Mouse (Mus musculus): ENCODE measurements at regions not wholly inside any gene's neighbourhood (a gene's known extent, or its start where the extent isn't known, plus 50 kb on each side); places are given as distances from the start of the nearest gene placed in this dataset.

DNA sequence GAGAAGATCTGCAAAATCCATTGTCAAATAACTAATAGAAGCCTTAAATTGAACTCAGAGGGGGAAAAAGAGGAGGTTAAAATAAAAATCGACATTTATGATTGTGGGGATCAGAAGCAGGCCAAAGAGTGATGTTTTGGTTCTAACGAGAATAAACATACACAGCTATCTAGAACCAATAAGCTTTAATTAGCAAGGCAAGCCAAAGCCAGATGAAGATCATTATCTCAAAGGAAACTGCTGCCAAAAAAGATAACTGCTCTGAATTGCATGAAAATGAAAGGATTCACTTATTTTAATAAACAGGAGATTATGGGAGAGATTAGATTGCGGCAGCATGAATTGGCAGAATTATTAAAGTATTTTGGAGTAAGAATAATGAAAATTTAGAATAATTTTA is 716.8 kb downstream of the Stpg2 start:
- H3K9me3 ChIP-seq (ENCODE audit: control insufficient read depth, low read length) = no peaks in the 10 kb centered on the region
- WGBS = 48% methylated on average over 3 of the region's 3 CpGs
- no peak overlapping the region for H3K4me3 ChIP-seq (replicated peaks; ENCODE audit: low read length)
- H3K36me3 ChIP-seq (ENCODE audit: control insufficient read depth, insufficient read depth) = no peaks in the 10 kb centered on the region
- no peak for ATAC-seq
- no peak overlapping the region for H3K9ac ChIP-seq (replicated peaks; ENCODE audit: low read depth, low read length)
- H3K27ac ChIP-seq (ENCODE audit: low read length) = no peak overlapping the region
- H3K4me1 ChIP-seq (replicated peaks; ENCODE audit: control insufficient read depth, insufficient read depth, low read length) = no peaks in the 10 kb centered on the region
- H3K4me2 ChIP-seq (ENCODE audit: low read length) = no peak overlapping the region
- H3K27me3 ChIP-seq (replicated peaks; ENCODE audit: control insufficient read depth, insufficient read depth, low read length) = no peaks in the 10 kb centered on the region

DNA sequence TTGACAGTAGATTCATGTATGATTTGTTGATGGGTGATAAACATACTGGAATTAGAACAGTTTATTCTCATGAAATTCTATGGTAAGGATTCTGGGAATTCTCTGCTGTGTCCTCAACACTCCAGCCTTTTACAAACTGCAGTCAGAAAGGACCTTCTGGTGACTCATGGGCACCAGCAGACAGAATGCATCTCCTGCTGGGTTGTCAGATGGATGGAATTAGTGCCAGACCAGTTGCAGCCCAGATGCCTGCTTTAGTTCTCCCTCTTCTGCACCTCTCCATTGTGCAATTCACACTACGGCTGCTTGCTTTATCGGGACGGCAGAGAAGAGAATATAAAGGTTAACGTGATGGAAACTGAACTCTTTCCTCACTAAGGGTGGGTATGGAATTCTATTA is 727.5 kb downstream of the Stpg2 start:
- peaks cover 3% of the 10 kb centered on the region for H3K4me1 ChIP-seq (replicated peaks; ENCODE audit: control insufficient read depth, insufficient read depth, low read length)
- no peak overlapping the region for H3K4me2 ChIP-seq (ENCODE audit: low read length)
- H3K9ac ChIP-seq (replicated peaks; ENCODE audit: low read depth, low read length) = no peak overlapping the region
- 0 out of 2 replicates have a peak, but pooled peaks have one; percentile 33 for ATAC-seq
- no peak overlapping the region for H3K27ac ChIP-seq (ENCODE audit: low read length)
- no peak overlapping the region for H3K4me3 ChIP-seq (replicated peaks; ENCODE audit: low read length)
- H3K36me3 ChIP-seq (ENCODE audit: control insufficient read depth, insufficient read depth) = no peaks in the 10 kb centered on the region
- no peaks in the 10 kb centered on the region for H3K9me3 ChIP-seq (ENCODE audit: control insufficient read depth, low read length)
- H3K27me3 ChIP-seq (replicated peaks; ENCODE audit: control insufficient read depth, insufficient read depth, low read length) = no peaks in the 10 kb centered on the region
- 6% methylated on average over 4 of the region's 4 CpGs for WGBS

DNA sequence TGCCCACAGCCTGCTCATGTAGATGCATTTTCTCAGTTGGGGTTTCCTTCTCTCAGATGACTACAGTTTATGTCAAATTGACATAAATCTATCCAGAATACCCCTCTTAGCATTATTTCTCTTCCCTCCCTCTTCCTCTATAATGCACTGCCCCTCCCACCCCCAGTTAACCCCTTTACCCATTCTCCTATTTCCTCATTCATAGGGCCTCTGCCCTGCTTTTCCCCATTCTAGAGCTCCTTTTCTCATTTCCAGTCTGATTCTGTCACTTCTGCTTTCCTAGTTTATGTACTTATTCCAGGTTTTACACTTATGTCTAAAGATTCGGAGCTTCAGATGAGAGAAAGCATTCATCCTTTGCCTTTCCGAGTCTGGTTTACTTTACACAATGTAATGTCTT is 740.7 kb downstream of the Stpg2 start:
- H3K4me2 ChIP-seq (ENCODE audit: low read length) = no peak overlapping the region
- no peaks in the 10 kb centered on the region for H3K4me1 ChIP-seq (replicated peaks; ENCODE audit: control insufficient read depth, insufficient read depth, low read length)
- no peak overlapping the region for H3K4me3 ChIP-seq (replicated peaks; ENCODE audit: low read length)
- H3K9ac ChIP-seq (replicated peaks; ENCODE audit: low read depth, low read length) = no peak overlapping the region
- H3K36me3 ChIP-seq (ENCODE audit: control insufficient read depth, insufficient read depth) = no peaks in the 10 kb centered on the region
- H3K27me3 ChIP-seq (replicated peaks; ENCODE audit: control insufficient read depth, insufficient read depth, low read length) = no peaks in the 10 kb centered on the region
- H3K9me3 ChIP-seq (ENCODE audit: control insufficient read depth, low read length) = no peaks in the 10 kb centered on the region
- no peak overlapping the region for H3K27ac ChIP-seq (ENCODE audit: low read length)
- ATAC-seq = no peak
- WGBS = 96% methylated on average over 2 of the region's 2 CpGs

DNA sequence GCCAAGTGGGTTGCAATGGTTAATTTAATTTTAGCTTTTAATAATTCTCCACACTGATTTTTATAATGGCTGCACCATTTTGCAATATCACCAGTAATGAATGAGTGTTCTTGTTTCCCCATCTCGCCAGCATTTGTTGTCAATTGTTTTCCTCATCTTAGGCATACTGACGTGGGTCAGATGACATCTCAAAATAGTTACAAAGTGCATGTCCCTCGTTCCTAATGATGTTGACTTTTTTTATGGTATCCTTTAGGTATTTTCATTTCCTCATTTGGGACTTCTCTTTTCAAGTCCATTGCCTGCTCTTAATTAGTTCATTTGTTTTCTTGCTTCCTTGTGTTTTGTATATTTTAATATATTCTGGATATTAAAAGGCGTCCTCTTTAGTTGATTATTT is 741.8 kb downstream of the Stpg2 start:
- WGBS = 68% methylated on average over 4 of the region's 4 CpGs
- Histone ChIP-seq H3K9ac (replicated peaks; ENCODE audit: low read depth, low read length) (no peak overlapping the region), H3K27ac (ENCODE audit: low read length) (no peak overlapping the region), H3K36me3 (ENCODE audit: control insufficient read depth, insufficient read depth) (no peaks in the 10 kb centered on the region), H3K4me2 (ENCODE audit: low read length) (no peak overlapping the region), H3K9me3 (ENCODE audit: control insufficient read depth, low read length) (no peaks in the 10 kb centered on the region), H3K4me1 (replicated peaks; ENCODE audit: control insufficient read depth, insufficient read depth, low read length) (no peaks in the 10 kb centered on the region), H3K27me3 (replicated peaks; ENCODE audit: control insufficient read depth, insufficient read depth, low read length) (no peaks in the 10 kb centered on the region), H3K4me3 (replicated peaks; ENCODE audit: low read length) (no peak overlapping the region)
- ATAC-seq = no peak

DNA sequence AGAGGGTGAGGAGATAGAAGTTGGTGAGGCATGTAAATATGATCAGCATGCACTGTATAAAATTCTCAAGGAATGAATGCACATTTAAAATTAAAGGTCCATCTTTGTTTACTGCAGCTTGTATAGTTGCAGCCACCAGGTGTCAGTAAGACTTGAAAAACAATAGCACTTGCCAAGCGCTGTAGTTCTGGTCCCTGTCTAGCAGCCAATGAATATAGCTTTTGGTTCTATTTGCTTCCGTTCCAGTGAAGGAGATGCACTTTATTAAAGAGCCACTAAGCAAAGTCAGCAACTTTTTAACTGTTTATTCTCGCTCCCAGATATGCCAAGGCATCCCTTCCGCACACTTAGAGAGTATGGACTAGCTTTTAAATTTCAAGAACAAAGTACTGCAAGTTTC is 743.6 kb downstream of the Stpg2 start:
- H3K27me3 ChIP-seq (replicated peaks; ENCODE audit: control insufficient read depth, insufficient read depth, low read length) = no peaks in the 10 kb centered on the region
- H3K4me3 ChIP-seq (replicated peaks; ENCODE audit: low read length) = no peak overlapping the region
- no peak overlapping the region for H3K4me2 ChIP-seq (ENCODE audit: low read length)
- WGBS = 69% methylated on average over 4 of the region's 4 CpGs
- no peak for ATAC-seq
- no peak overlapping the region for H3K27ac ChIP-seq (ENCODE audit: low read length)
- H3K9ac ChIP-seq (replicated peaks; ENCODE audit: low read depth, low read length) = no peak overlapping the region
- no peaks in the 10 kb centered on the region for H3K36me3 ChIP-seq (ENCODE audit: control insufficient read depth, insufficient read depth)
- no peaks in the 10 kb centered on the region for H3K9me3 ChIP-seq (ENCODE audit: control insufficient read depth, low read length)
- no peaks in the 10 kb centered on the region for H3K4me1 ChIP-seq (replicated peaks; ENCODE audit: control insufficient read depth, insufficient read depth, low read length)

DNA sequence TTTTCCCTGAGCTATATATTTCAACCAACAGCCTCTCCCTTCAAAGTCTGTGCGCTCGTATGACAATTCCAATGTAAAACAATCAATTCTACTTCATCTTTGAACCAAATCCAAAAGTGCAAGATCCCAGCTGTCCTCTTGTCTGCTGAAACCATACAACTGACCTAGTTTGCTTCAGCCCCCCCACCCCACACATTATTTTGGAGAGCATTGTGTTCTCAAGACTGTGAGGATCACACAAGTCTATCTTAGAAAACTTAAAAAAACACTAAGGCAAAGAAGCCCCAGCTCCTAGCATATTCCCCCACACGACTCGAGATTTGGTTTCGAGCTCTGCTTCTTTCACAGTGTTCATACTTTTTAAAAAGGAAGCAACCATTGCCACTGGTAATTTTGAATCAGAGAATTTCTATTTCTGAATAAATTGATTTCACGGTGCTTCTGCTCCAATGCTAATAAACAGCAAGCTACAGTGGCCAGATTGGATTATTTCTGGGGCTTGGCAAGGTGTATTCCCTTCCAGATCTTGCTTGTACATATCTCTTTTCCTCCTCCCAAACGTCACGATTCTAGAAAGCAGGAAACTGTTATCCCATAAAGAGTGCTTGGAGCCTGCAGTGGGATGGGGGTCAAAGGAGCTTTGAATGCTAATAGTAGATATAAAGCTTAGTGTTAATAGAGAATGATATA is 744.7 kb downstream of the Stpg2 start:
- Histone ChIP-seq H3K9ac (replicated peaks; ENCODE audit: low read depth, low read length) (no peak overlapping the region), H3K27me3 (replicated peaks; ENCODE audit: control insufficient read depth, insufficient read depth, low read length) (no peaks in the 10 kb centered on the region), H3K4me1 (replicated peaks; ENCODE audit: control insufficient read depth, insufficient read depth, low read length) (no peaks in the 10 kb centered on the region), H3K4me2 (ENCODE audit: low read length) (no peak overlapping the region), H3K4me3 (replicated peaks; ENCODE audit: low read length) (no peak overlapping the region), H3K27ac (ENCODE audit: low read length) (0 out of 2 replicates have a peak overlapping the region, but pooled peaks have one; percentile 32), H3K36me3 (ENCODE audit: control insufficient read depth, insufficient read depth) (no peaks in the 10 kb centered on the region), H3K9me3 (ENCODE audit: control insufficient read depth, low read length) (no peaks in the 10 kb centered on the region)
- ATAC-seq = no peak
- WGBS = 76% methylated on average over 8 of the region's 8 CpGs

DNA sequence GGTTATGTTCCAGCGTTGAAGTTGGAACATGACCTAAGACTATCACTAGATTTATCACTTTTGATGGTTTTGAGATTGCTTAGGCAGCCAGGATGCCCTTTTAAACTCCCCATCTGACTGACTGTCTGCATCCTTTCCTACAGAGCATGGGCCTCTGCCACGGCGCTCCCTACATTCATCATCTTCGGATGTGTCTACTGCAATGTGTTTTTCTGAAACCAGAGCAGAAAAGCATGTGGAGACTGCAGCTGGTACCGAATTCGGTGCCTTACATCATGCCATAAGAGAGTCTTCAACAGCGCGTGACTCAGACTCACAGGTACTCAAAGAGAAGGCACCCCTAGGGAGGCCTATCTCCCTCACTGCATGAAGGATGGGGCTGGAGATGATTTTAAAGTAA is 746.0 kb downstream of the Stpg2 start:
- Histone ChIP-seq H3K4me1 (replicated peaks; ENCODE audit: control insufficient read depth, insufficient read depth, low read length) (no peaks in the 10 kb centered on the region), H3K9me3 (ENCODE audit: control insufficient read depth, low read length) (no peaks in the 10 kb centered on the region), H3K9ac (replicated peaks; ENCODE audit: low read depth, low read length) (no peak overlapping the region), H3K4me3 (replicated peaks; ENCODE audit: low read length) (no peak overlapping the region), H3K27me3 (replicated peaks; ENCODE audit: control insufficient read depth, insufficient read depth, low read length) (no peaks in the 10 kb centered on the region), H3K4me2 (ENCODE audit: low read length) (no peak overlapping the region), H3K27ac (ENCODE audit: low read length) (no peak overlapping the region), H3K36me3 (ENCODE audit: control insufficient read depth, insufficient read depth) (no peaks in the 10 kb centered on the region)
- 91% methylated on average over 8 of the region's 8 CpGs for WGBS
- ATAC-seq = no peak

DNA sequence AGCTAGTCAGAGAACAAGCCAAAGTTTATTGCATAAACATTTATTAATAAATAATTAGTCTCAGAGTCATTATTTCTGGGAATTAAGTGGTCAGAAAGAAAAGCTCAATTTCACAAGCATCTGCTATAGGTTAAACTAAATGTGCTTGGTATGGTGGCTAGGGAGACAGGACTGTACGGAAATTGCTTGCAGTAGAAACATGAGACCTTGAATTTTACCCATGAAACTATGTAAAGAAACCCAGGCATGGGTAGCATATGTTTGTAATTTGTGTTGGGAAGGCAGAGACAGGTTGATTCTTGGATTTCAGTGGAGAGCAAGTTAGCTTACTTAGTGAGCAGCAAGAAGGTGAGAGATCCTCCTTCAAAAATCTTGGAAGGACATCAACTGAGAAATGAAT is 772.7 kb downstream of the Stpg2 start:
- WGBS = 90% methylated on average over 1 of the region's 1 CpGs

DNA sequence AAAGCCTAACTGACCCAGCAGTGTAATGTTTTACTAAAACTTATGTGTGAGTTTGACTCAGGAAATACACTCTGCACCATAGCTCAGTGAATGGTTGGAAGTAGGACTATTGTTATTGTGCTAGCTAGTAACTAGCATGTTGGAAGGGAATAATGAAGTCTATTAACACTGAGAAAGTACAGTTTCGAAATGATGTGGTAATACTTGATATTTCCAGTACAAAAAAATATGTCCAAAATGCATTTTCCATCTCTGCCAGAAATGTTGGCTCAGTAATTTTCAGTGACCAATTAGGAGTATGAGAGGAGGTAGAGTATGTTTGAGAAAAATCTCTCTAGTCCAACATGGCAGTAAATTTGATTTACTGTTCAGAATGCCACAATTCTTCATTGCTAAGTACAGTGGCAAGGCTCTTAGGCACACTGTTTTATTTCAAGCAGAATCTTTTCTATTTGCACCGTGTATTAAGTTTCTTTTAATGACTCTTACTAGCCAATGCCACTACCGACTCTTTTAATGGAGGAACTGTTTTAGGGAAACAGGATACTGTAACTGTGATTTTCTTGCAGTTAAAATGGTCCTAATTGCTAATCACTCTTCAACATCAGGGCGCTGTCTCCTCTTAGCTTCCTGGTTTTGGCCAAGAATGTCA is 780.5 kb downstream of the Stpg2 start:
- H3K9me3 ChIP-seq (ENCODE audit: control insufficient read depth, low read length) = no peaks in the 10 kb centered on the region
- H3K27ac ChIP-seq (ENCODE audit: low read length) = no peak overlapping the region
- no peak for ATAC-seq
- no peaks in the 10 kb centered on the region for H3K27me3 ChIP-seq (replicated peaks; ENCODE audit: control insufficient read depth, insufficient read depth, low read length)
- WGBS = 83% methylated on average over 4 of the region's 4 CpGs
- H3K4me2 ChIP-seq (ENCODE audit: low read length) = no peak overlapping the region
- H3K9ac ChIP-seq (replicated peaks; ENCODE audit: low read depth, low read length) = no peak overlapping the region
- no peak overlapping the region for H3K4me3 ChIP-seq (replicated peaks; ENCODE audit: low read length)
- H3K36me3 ChIP-seq (ENCODE audit: control insufficient read depth, insufficient read depth) = no peaks in the 10 kb centered on the region
- H3K4me1 ChIP-seq (replicated peaks; ENCODE audit: control insufficient read depth, insufficient read depth, low read length) = no peaks in the 10 kb centered on the region

More for the DNA sequence above, 772.7 kb downstream of the Stpg2 start:
- Histone ChIP-seq H3K27me3 (replicated peaks; ENCODE audit: control insufficient read depth, insufficient read depth, low read length) (no peaks in the 10 kb centered on the region), H3K4me3 (replicated peaks; ENCODE audit: low read length) (no peak overlapping the region), H3K4me2 (ENCODE audit: low read length) (no peak overlapping the region), H3K27ac (ENCODE audit: low read length) (no peak overlapping the region), H3K36me3 (ENCODE audit: control insufficient read depth, insufficient read depth) (no peaks in the 10 kb centered on the region), H3K9ac (replicated peaks; ENCODE audit: low read depth, low read length) (no peak overlapping the region), H3K9me3 (ENCODE audit: control insufficient read depth, low read length) (no peaks in the 10 kb centered on the region), H3K4me1 (replicated peaks; ENCODE audit: control insufficient read depth, insufficient read depth, low read length) (no peaks in the 10 kb centered on the region)
- ATAC-seq = no peak
